Mouse (Mus musculus): ENCODE results near the gene Noct.
"Not testable (repeated sequence)": the region's sequence is repeated elsewhere in the genome, so short reads cannot be mapped to it uniquely, and the experiment has no call there.

The Noct gene

GRCm38 (mm10) chr3:51224363-51225225 is at the start of gene Noct:
Gene Noct (plus strand): TSS chr3:51224447.
- peak; percentile 93 for DNase-seq (ENCODE audit: low spot score)

- DNase-seq (ENCODE audit: low spot score), result no peak
Measured at GRCm38 (mm10) chr3:51178158-51178557, 46.1 kb upstream of the Noct start.

GRCm38 (mm10) chr3:51179460-51180146 is 44.6 kb upstream of the Noct start:
- DNase-seq (ENCODE audit: low spot score), result no peak

- DNase-seq (ENCODE audit: low spot score), result no peak
Measured at GRCm38 (mm10) chr3:51180341-51180940, 43.8 kb upstream of the Noct start.

GRCm38 (mm10) chr3:51182455-51182854 is 41.8 kb upstream of the Noct start:
- peak; percentile 78 for DNase-seq (ENCODE audit: low spot score)

GRCm38 (mm10) chr3:51183508-51183907 is 40.7 kb upstream of the Noct start:
- not testable (repeated sequence) for DNase-seq (ENCODE audit: low spot score)

GRCm38 (mm10) chr3:51183967-51184366 is 40.3 kb upstream of the Noct start:
- DNase-seq (ENCODE audit: low spot score), result not testable (repeated sequence)

GRCm38 (mm10) chr3:51184715-51185114 is 39.5 kb upstream of the Noct start:
- DNase-seq (ENCODE audit: low spot score), result no peak

- DNase-seq (ENCODE audit: low spot score), result no peak
Measured at GRCm38 (mm10) chr3:51185406-51185805, 38.8 kb upstream of the Noct start.

GRCm38 (mm10) chr3:51194075-51194474 is 30.2 kb upstream of the Noct start:
- DNase-seq (ENCODE audit: low spot score), result peak; percentile 95

GRCm38 (mm10) chr3:51195321-51195720 is 28.9 kb upstream of the Noct start:
- peak; percentile 84 for DNase-seq (ENCODE audit: low spot score)

GRCm38 (mm10) chr3:51195736-51196135 is 28.5 kb upstream of the Noct start:
- no peak for DNase-seq (ENCODE audit: low spot score)

GRCm38 (mm10) chr3:51196724-51197111 is 27.5 kb upstream of the Noct start:
- DNase-seq (ENCODE audit: low spot score), result no peak

- DNase-seq (ENCODE audit: low spot score), result peak; percentile 77
Measured at GRCm38 (mm10) chr3:51197112-51197731, 27.0 kb upstream of the Noct start.

- peak; percentile 80 for DNase-seq (ENCODE audit: low spot score)
Measured at GRCm38 (mm10) chr3:51198291-51198690, 26.0 kb upstream of the Noct start.

GRCm38 (mm10) chr3:51199130-51199529 is 25.1 kb upstream of the Noct start:
- no peak for DNase-seq (ENCODE audit: low spot score)

- DNase-seq (ENCODE audit: low spot score), result no peak
Measured at GRCm38 (mm10) chr3:51200311-51200710, 23.9 kb upstream of the Noct start.

- DNase-seq (ENCODE audit: low spot score), result no peak
Measured at GRCm38 (mm10) chr3:51200894-51201293, 23.4 kb upstream of the Noct start.

- DNase-seq (ENCODE audit: low spot score), result no peak
Measured at GRCm38 (mm10) chr3:51201986-51202385, 22.3 kb upstream of the Noct start.

- no peak for DNase-seq (ENCODE audit: low spot score)
Measured at GRCm38 (mm10) chr3:51202491-51202987, 21.7 kb upstream of the Noct start.

- DNase-seq (ENCODE audit: low spot score), result no peak
Measured at GRCm38 (mm10) chr3:51203906-51204305, 20.3 kb upstream of the Noct start.

GRCm38 (mm10) chr3:51204441-51204840 is 19.8 kb upstream of the Noct start:
- no peak for DNase-seq (ENCODE audit: low spot score)
